Mouse (Mus musculus) bone marrow macrophage, adult 2 months (primary cell): ENCODE results near the gene Ccdc117.

Experiments
- CTCF ChIP-seq: IDR thresholded peaks from 2 replicates; pipeline ENCODE4 v1.5.1; 2012; ENCODE audit warnings: low read depth, mild to moderate bottlenecking, low read length, moderate library complexity
- POLR2A ChIP-seq: IDR thresholded peaks from 2 replicates; pipeline ENCODE4 v1.6.1; 2012; ENCODE audit warnings: mild to moderate bottlenecking, low read depth, low read length, borderline replicate concordance

GRCm38 (mm10) chr11:5541230-5541798 lies 673 bp downstream of the Ccdc117 start:
- TF ChIP-seq POLR2A (no peak), CTCF (no peak)
